Mouse (Mus musculus): ENCODE measurements around the gene Ttc36. TPM values are rescaled to one million over a fixed set of nuclear protein-coding genes. Genes with fewer than 3 reads are reported as not detected.

Ttc36 gene
- polyA plus RNA-seq (2015; fragmentation: Nextera tagmentation; extraction: Ambion mirVana) = 166 and 200 TPM in 2 replicates

DNA sequence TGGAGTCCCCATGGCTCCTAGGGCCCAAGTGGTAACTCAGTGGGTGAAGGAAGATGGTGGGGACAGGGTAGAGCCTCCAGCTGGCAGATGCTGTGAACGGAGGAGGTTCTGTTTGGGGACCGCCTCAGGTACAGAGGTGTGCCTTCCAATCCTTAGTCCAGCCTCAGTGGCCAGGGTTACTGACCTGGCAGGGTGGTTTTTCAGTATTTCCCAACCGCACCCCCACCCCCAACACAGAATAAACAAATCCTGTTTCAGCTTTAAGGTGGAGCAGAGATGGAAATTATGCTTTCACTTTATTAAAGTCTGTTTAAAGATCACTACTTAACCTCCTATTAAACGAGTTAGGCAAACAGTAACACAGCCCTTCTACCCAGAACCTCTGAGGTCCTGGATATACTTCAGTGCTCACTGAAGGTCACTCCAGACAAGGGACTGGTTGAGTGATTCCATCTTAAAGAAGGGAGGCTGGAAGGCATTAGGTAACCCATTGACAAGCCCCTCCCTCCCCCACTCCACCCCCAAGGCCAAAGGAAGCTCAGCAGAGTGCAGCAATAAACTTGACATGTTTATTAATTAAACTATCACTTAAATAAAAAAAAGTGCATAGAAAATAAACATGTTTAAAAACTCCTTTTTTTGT, at the start of gene Ttc36:
TSS of gene Ttc36 (minus strand) at position 265 of the 643 bp plus-strand sequence.
- Histone ChIP-seq H3K4me2 (ENCODE audit: low read depth, low read length) (peak within 1 kb of the TSS; percentile 56), H3K9ac (ENCODE audit: low read depth, low read length) (no peak within 1 kb of the TSS; the same call in 1 of the 2 replicates)
- ATAC-seq (ENCODE audit: low read depth) = peak; percentile 59

GRCm38 (mm10) chr9:44847446-44847845, 44.6 kb upstream of the Ttc36 start:
- H3K36me3 ChIP-seq (ENCODE audit: control insufficient read depth, insufficient read depth) = peaks cover 45% of the 10 kb centered on the region
- 83% methylated on average over 6 of the region's 6 CpGs for WGBS (ENCODE audit: insufficient replicate concordance)

More for the DNA sequence above, at the start of gene Ttc36:
- H3K9me3 ChIP-seq (replicated peaks; ENCODE audit: control insufficient read depth, low read length) = no peaks in the 10 kb centered on the region
- peaks cover 12% of the 10 kb centered on the region for H3K36me3 ChIP-seq (ENCODE audit: control insufficient read depth, insufficient read depth)
- H3K27ac ChIP-seq (ENCODE audit: low read length) = peak within 1 kb of the TSS; percentile 39
- H3K4me3 ChIP-seq (ENCODE audit: low read depth, low read length) = peak within 1 kb of the TSS; percentile 45
- 56% methylated on average over 4 of the region's 4 CpGs for WGBS (ENCODE audit: insufficient replicate concordance)
- peaks cover 14% of the 10 kb centered on the region for H3K4me1 ChIP-seq (ENCODE audit: control insufficient read depth, low read depth, low read length)
- H3K27me3 ChIP-seq (ENCODE audit: control insufficient read depth, insufficient read depth, low read depth, low read length) = peaks cover 30% of the 10 kb centered on the region

GRCm38 (mm10) chr9:44841241-44841640, 38.4 kb upstream of the Ttc36 start:
- WGBS (ENCODE audit: insufficient replicate concordance) = 82% methylated on average over 10 of the region's 10 CpGs

More at GRCm38 (mm10) chr9:44847446-44847845, 44.6 kb upstream of the Ttc36 start:
- Histone ChIP-seq H3K4me3 (ENCODE audit: low read depth, low read length) (no peak overlapping the region), H3K4me1 (ENCODE audit: control insufficient read depth, low read depth, low read length) (no peaks in the 10 kb centered on the region), H3K4me2 (ENCODE audit: low read depth, low read length) (no peak overlapping the region), H3K9me3 (replicated peaks; ENCODE audit: control insufficient read depth, low read length) (no peaks in the 10 kb centered on the region), H3K27me3 (ENCODE audit: control insufficient read depth, insufficient read depth, low read depth, low read length) (no peaks in the 10 kb centered on the region), H3K27ac (ENCODE audit: low read length) (no peak overlapping the region), H3K9ac (ENCODE audit: low read depth, low read length) (no peak overlapping the region)
- ATAC-seq (ENCODE audit: low read depth) = no peak

DNA sequence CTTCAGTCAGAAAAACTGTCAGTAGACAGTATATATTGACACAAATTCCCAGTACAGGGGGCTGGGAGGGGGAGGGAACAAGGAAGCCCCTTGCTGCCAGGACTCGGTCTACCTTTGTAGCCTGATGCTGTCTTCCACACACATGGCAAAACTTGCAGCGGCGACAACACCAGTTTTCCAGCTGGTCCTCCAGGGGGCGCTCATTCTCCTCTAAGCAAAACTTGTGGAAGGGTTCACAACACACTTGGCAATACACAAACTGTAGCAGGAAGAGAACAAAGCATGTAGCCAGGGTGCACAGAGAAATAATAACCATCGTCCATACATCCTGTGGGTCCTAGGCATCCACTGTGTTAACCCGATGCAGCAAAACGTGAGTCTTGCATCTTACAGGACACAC, 33.6 kb upstream of the Ttc36 start:
- Histone ChIP-seq H3K27ac (ENCODE audit: low read length) (no peak overlapping the region), H3K9me3 (replicated peaks; ENCODE audit: control insufficient read depth, low read length) (no peaks in the 10 kb centered on the region), H3K9ac (ENCODE audit: low read depth, low read length) (no peak overlapping the region), H3K36me3 (ENCODE audit: control insufficient read depth, insufficient read depth) (peaks cover 31% of the 10 kb centered on the region), H3K4me2 (ENCODE audit: low read depth, low read length) (no peak overlapping the region), H3K4me1 (ENCODE audit: control insufficient read depth, low read depth, low read length) (no peaks in the 10 kb centered on the region), H3K27me3 (ENCODE audit: control insufficient read depth, insufficient read depth, low read depth, low read length) (no peaks in the 10 kb centered on the region), H3K4me3 (ENCODE audit: low read depth, low read length) (no peak overlapping the region)
- 36% methylated on average over 7 of the region's 7 CpGs for WGBS (ENCODE audit: insufficient replicate concordance)
- ATAC-seq (ENCODE audit: low read depth) = no peak

More at GRCm38 (mm10) chr9:44841241-44841640, 38.4 kb upstream of the Ttc36 start:
- ATAC-seq (ENCODE audit: low read depth) = no peak
- H3K4me3 ChIP-seq (ENCODE audit: low read depth, low read length) = no peak overlapping the region
- peaks cover 43% of the 10 kb centered on the region for H3K36me3 ChIP-seq (ENCODE audit: control insufficient read depth, insufficient read depth)
- H3K27me3 ChIP-seq (ENCODE audit: control insufficient read depth, insufficient read depth, low read depth, low read length) = no peaks in the 10 kb centered on the region
- no peaks in the 10 kb centered on the region for H3K9me3 ChIP-seq (replicated peaks; ENCODE audit: control insufficient read depth, low read length)
- no peak overlapping the region for H3K4me2 ChIP-seq (ENCODE audit: low read depth, low read length)
- no peaks in the 10 kb centered on the region for H3K4me1 ChIP-seq (ENCODE audit: control insufficient read depth, low read depth, low read length)
- no peak overlapping the region for H3K27ac ChIP-seq (ENCODE audit: low read length)
- no peak overlapping the region for H3K9ac ChIP-seq (ENCODE audit: low read depth, low read length)

GRCm38 (mm10) chr9:44832356-44832755, 29.5 kb upstream of the Ttc36 start:
- H3K9ac ChIP-seq (ENCODE audit: low read depth, low read length) = no peak overlapping the region
- peaks cover 44% of the 10 kb centered on the region for H3K36me3 ChIP-seq (ENCODE audit: control insufficient read depth, insufficient read depth)
- H3K4me2 ChIP-seq (ENCODE audit: low read depth, low read length) = no peak overlapping the region
- no peak overlapping the region for H3K4me3 ChIP-seq (ENCODE audit: low read depth, low read length)
- no peak overlapping the region for H3K27ac ChIP-seq (ENCODE audit: low read length)
- H3K4me1 ChIP-seq (ENCODE audit: control insufficient read depth, low read depth, low read length) = no peaks in the 10 kb centered on the region
- WGBS (ENCODE audit: insufficient replicate concordance) = 83% methylated on average over 4 of the region's 4 CpGs
- ATAC-seq (ENCODE audit: low read depth) = no peak
- no peaks in the 10 kb centered on the region for H3K9me3 ChIP-seq (replicated peaks; ENCODE audit: control insufficient read depth, low read length)
- H3K27me3 ChIP-seq (ENCODE audit: control insufficient read depth, insufficient read depth, low read depth, low read length) = no peaks in the 10 kb centered on the region

- ATAC-seq (ENCODE audit: low read depth) = no peak
- Histone ChIP-seq H3K36me3 (ENCODE audit: control insufficient read depth, insufficient read depth) (peaks cover 48% of the 10 kb centered on the region), H3K4me3 (ENCODE audit: low read depth, low read length) (no peak overlapping the region), H3K9me3 (replicated peaks; ENCODE audit: control insufficient read depth, low read length) (no peaks in the 10 kb centered on the region), H3K4me1 (ENCODE audit: control insufficient read depth, low read depth, low read length) (no peaks in the 10 kb centered on the region), H3K9ac (ENCODE audit: low read depth, low read length) (no peak overlapping the region), H3K27ac (ENCODE audit: low read length) (no peak overlapping the region), H3K27me3 (ENCODE audit: control insufficient read depth, insufficient read depth, low read depth, low read length) (no peaks in the 10 kb centered on the region), H3K4me2 (ENCODE audit: low read depth, low read length) (no peak overlapping the region)
- WGBS (ENCODE audit: insufficient replicate concordance) = 76% methylated on average over 2 of the region's 2 CpGs
These were observed 27.6 kb upstream of the Ttc36 start for GRCm38 (mm10) chr9:44830506-44830905.

- no peak overlapping the region for H3K27ac ChIP-seq (ENCODE audit: low read length)
- H3K4me2 ChIP-seq (ENCODE audit: low read depth, low read length) = no peak overlapping the region
- no peaks in the 10 kb centered on the region for H3K9me3 ChIP-seq (replicated peaks; ENCODE audit: control insufficient read depth, low read length)
- H3K4me1 ChIP-seq (ENCODE audit: control insufficient read depth, low read depth, low read length) = no peaks in the 10 kb centered on the region
- no peak overlapping the region for H3K4me3 ChIP-seq (ENCODE audit: low read depth, low read length)
- peaks cover 51% of the 10 kb centered on the region for H3K36me3 ChIP-seq (ENCODE audit: control insufficient read depth, insufficient read depth)
- 89% methylated on average over 11 of the region's 11 CpGs for WGBS (ENCODE audit: insufficient replicate concordance)
- no peaks in the 10 kb centered on the region for H3K27me3 ChIP-seq (ENCODE audit: control insufficient read depth, insufficient read depth, low read depth, low read length)
- no peak for ATAC-seq (ENCODE audit: low read depth)
- no peak overlapping the region for H3K9ac ChIP-seq (ENCODE audit: low read depth, low read length)
These were observed 26.1 kb upstream of the Ttc36 start for GRCm38 (mm10) chr9:44828944-44829343.

DNA sequence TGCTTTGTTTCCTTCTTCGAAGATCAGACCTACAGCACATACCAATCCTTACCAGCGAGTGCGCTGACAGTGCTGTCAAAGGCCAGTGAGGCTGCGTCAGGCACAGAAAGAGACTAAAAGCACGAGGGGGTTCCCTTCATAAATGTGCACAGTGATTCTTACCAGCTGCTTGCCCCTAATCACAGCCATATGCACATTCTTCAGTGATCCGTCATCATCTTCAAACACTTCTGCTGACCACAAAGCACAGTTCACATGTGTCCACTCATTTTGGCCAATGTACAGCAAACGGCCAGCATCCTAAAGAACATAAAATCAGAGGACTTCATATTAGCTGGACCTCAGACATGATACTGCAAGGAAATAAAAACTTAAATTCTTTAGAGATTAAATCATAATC, 23.8 kb upstream of the Ttc36 start:
- peaks cover 58% of the 10 kb centered on the region for H3K36me3 ChIP-seq (ENCODE audit: control insufficient read depth, insufficient read depth)
- H3K27me3 ChIP-seq (ENCODE audit: control insufficient read depth, insufficient read depth, low read depth, low read length) = no peaks in the 10 kb centered on the region
- no peak for ATAC-seq (ENCODE audit: low read depth)
- H3K4me3 ChIP-seq (ENCODE audit: low read depth, low read length) = no peak overlapping the region
- H3K9ac ChIP-seq (ENCODE audit: low read depth, low read length) = no peak overlapping the region
- no peaks in the 10 kb centered on the region for H3K4me1 ChIP-seq (ENCODE audit: control insufficient read depth, low read depth, low read length)
- no peak overlapping the region for H3K4me2 ChIP-seq (ENCODE audit: low read depth, low read length)
- no peaks in the 10 kb centered on the region for H3K9me3 ChIP-seq (replicated peaks; ENCODE audit: control insufficient read depth, low read length)
- H3K27ac ChIP-seq (ENCODE audit: low read length) = no peak overlapping the region
- 85% methylated on average over 7 of the region's 7 CpGs for WGBS (ENCODE audit: insufficient replicate concordance)

- Histone ChIP-seq H3K4me1 (ENCODE audit: control insufficient read depth, low read depth, low read length) (no peaks in the 10 kb centered on the region), H3K9ac (ENCODE audit: low read depth, low read length) (no peak overlapping the region), H3K9me3 (replicated peaks; ENCODE audit: control insufficient read depth, low read length) (no peaks in the 10 kb centered on the region), H3K27ac (ENCODE audit: low read length) (no peak overlapping the region), H3K4me3 (ENCODE audit: low read depth, low read length) (no peak overlapping the region), H3K36me3 (ENCODE audit: control insufficient read depth, insufficient read depth) (peaks cover 60% of the 10 kb centered on the region), H3K27me3 (ENCODE audit: control insufficient read depth, insufficient read depth, low read depth, low read length) (no peaks in the 10 kb centered on the region), H3K4me2 (ENCODE audit: low read depth, low read length) (no peak overlapping the region)
- ATAC-seq (ENCODE audit: low read depth) = no peak
- 82% methylated on average over 15 of the region's 15 CpGs for WGBS (ENCODE audit: insufficient replicate concordance)
These were observed 17.3 kb upstream of the Ttc36 start for GRCm38 (mm10) chr9:44819920-44820827.
